Mouse (Mus musculus): ENCODE data around the gene Tlr3. TPM values are rescaled to one million over a fixed set of nuclear protein-coding genes. Genes with fewer than 3 reads are reported as not detected.

The Tlr3 gene
- 0.93 and 0.94 TPM in 2 replicates for polyA plus RNA-seq (2015; fragmentation: Nextera tagmentation; extraction: Ambion mirVana)

GRCm38 (mm10) chr8:45410882-45411281 is at the start of gene Tlr3:
Gene Tlr3, minus strand, starts transcription at chr8:45411080.
- Histone ChIP-seq H3K4me1 (peaks cover 8% of the 10 kb centered on the region), H3K27me3 (no peaks in the 10 kb centered on the region), H3K9me3 (no peaks in the 10 kb centered on the region), H3K4me3 (peak within 1 kb of the TSS; percentile 36), H3K36me3 (no peaks in the 10 kb centered on the region), H3K4me2 (replicated peaks) (peak within 1 kb of the TSS; percentile 53), H3K9ac (replicated peaks) (peak within 1 kb of the TSS; percentile 18; the same call in 1 of the 2 replicates), H3K27ac (replicated peaks) (no peak within 1 kb of the TSS)
- WGBS, result 65% methylated on average over 2 of the region's 2 CpGs
- ATAC-seq (replicated peaks), result no peak

- no peaks in the 10 kb centered on the region for H3K36me3 ChIP-seq
- no peak overlapping the region for H3K27ac ChIP-seq (replicated peaks)
- H3K4me1 ChIP-seq, result no peaks in the 10 kb centered on the region
- no peak overlapping the region for H3K9ac ChIP-seq (replicated peaks)
- ATAC-seq (replicated peaks), result no peak
- no peaks in the 10 kb centered on the region for H3K9me3 ChIP-seq
- no peak overlapping the region for H3K4me2 ChIP-seq (replicated peaks)
- no peaks in the 10 kb centered on the region for H3K27me3 ChIP-seq
- no peak overlapping the region for H3K4me3 ChIP-seq
These were observed 47.0 kb upstream of the Tlr3 start for GRCm38 (mm10) chr8:45457874-45458273.

DNA sequence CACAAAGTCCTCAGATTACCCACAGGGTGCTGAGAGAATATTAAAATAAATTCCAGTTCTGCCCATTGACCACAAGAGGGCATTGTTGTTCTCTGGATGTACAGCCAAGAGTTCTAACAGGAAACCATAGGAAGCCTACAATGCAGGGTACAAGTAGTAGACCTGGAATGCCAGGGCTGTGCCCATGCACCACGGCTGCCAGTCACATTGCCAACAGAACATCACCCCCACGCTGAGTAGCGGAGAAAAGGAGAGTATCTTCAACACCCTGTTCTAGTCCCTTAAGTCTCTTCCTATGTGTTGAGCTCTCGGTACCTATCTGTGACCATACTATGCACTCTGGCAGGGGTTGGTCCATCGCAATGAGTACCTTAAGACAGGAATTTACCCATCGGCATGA is 43.5 kb upstream of the Tlr3 start:
- Histone ChIP-seq H3K27me3 (no peaks in the 10 kb centered on the region), H3K4me1 (no peaks in the 10 kb centered on the region), H3K9ac (replicated peaks) (no peak overlapping the region), H3K4me2 (replicated peaks) (no peak overlapping the region), H3K4me3 (no peak overlapping the region), H3K9me3 (no peaks in the 10 kb centered on the region), H3K36me3 (no peaks in the 10 kb centered on the region), H3K27ac (replicated peaks) (no peak overlapping the region)
- 66% methylated on average over 6 of the region's 6 CpGs for WGBS
- ATAC-seq (replicated peaks), result peak; percentile 95

DNA sequence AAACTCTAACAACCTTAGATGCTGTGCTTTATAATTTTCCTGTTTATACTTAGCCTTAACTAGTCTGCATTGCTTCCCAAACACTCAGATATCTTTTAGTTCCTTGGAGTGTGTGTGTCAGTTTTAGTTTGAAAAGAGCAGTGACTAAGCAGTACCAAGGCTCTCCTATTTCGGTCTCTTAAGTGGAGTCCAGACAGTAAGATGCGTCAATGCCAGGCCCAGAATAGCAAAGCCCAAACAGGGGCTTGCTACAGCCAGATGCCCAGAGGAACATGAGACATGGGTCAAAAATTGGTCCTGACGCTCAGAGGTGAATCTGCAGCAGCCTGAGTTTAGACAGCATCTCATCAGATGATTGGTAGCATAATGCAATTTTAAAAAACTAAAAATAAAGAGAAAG is 41.2 kb upstream of the Tlr3 start:
- H3K9ac ChIP-seq (replicated peaks), result no peak overlapping the region
- H3K4me1 ChIP-seq, result no peaks in the 10 kb centered on the region
- 83% methylated on average over 3 of the region's 3 CpGs for WGBS
- no peak overlapping the region for H3K27ac ChIP-seq (replicated peaks)
- no peaks in the 10 kb centered on the region for H3K27me3 ChIP-seq
- ATAC-seq (replicated peaks), result no peak
- H3K36me3 ChIP-seq, result no peaks in the 10 kb centered on the region
- no peak overlapping the region for H3K4me3 ChIP-seq
- H3K9me3 ChIP-seq, result no peaks in the 10 kb centered on the region
- H3K4me2 ChIP-seq (replicated peaks), result no peak overlapping the region

DNA sequence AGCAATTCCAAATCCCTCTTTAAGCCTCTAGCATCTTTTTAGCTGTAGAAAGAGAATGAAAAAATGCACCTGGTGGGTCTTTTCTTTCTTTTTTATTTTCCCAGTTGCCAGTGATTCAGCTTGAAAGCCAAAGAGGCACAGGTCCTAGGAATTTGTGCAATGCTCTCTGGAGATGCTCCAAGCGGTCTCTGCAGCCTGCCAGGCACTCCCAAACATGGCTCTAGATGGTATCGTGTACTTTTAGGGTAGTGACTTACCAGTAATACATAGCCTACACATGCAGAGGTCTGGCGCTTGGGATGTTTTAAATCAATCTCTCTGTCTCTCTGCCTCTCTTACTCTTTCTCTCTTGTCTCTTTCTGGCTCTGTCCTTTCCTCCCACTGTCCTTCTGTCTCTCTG is 38.0 kb upstream of the Tlr3 start:
- ATAC-seq (replicated peaks), result no peak
- H3K4me3 ChIP-seq, result no peak overlapping the region
- no peak overlapping the region for H3K4me2 ChIP-seq (replicated peaks)
- H3K4me1 ChIP-seq, result no peaks in the 10 kb centered on the region
- H3K27me3 ChIP-seq, result no peaks in the 10 kb centered on the region
- no peaks in the 10 kb centered on the region for H3K9me3 ChIP-seq
- no peak overlapping the region for H3K9ac ChIP-seq (replicated peaks)
- no peak overlapping the region for H3K27ac ChIP-seq (replicated peaks)
- no peaks in the 10 kb centered on the region for H3K36me3 ChIP-seq
- 85% methylated on average over 3 of the region's 3 CpGs for WGBS

DNA sequence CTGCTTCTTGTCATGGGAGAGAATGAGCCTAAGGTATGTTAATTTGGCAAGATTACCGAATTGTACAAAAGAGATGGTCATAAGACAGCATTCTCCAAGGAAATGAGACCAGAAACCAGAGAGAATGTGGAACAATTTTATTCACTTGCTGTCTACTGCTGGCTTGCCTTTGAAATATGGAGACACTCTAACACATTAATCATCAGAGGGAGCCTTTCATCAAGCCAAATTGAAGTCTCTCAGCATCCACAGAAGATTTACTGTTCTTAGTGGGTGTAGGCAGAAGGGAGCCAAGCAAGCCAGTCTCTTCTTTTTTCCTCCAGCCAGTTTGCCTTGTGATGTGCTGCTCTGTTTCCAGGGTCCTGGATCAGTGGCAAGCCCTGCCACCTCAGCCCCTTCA is 37.4 kb upstream of the Tlr3 start:
- 71% methylated on average over 1 of the region's 1 CpGs for WGBS
- Histone ChIP-seq H3K27me3 (no peaks in the 10 kb centered on the region), H3K9ac (replicated peaks) (no peak overlapping the region), H3K4me1 (no peaks in the 10 kb centered on the region), H3K4me3 (no peak overlapping the region), H3K4me2 (replicated peaks) (no peak overlapping the region), H3K27ac (replicated peaks) (no peak overlapping the region), H3K9me3 (no peaks in the 10 kb centered on the region), H3K36me3 (no peaks in the 10 kb centered on the region)
- no peak for ATAC-seq (replicated peaks)

DNA sequence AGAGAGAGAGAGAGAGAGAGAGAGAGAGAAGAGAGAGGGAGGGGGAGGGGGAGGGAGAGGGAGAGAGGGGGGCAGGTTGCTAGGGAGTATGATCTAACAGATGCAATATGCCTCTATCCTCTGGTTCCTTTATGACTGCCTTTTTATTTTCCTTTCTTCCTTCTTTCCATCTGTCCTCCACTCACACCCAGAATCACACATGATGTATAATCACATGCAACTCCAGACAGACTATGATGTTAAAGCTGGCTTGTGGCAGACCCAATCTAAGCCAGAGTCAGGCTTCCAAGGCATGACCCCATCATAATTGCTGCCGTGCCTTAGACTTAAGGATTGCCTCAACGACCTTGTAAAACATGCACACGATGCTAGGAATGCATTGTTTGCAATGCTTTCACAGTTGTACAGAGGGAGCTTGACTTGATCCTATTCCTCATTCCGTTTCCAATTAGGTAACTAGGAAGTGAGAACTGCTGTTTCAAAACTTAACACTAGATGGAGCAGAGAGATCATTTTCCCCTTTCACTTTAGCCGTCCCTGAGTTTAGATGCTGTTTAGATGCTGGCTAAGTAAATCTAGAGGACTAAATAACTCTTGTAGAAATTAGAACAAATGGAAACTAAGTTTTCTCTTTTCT is 28.1 kb upstream of the Tlr3 start:
- Histone ChIP-seq H3K9me3 (no peaks in the 10 kb centered on the region), H3K27ac (replicated peaks) (peak overlapping the region; percentile 78), H3K4me3 (no peak overlapping the region), H3K27me3 (no peaks in the 10 kb centered on the region), H3K36me3 (no peaks in the 10 kb centered on the region), H3K4me1 (peaks cover 3% of the 10 kb centered on the region; the same call in 1 of the 2 replicates), H3K4me2 (replicated peaks) (peak overlapping the region; percentile 34), H3K9ac (replicated peaks) (no peak overlapping the region)
- under 1% methylated on average over 5 of the region's 5 CpGs for WGBS
- ATAC-seq (replicated peaks), result peak; percentile 92

DNA sequence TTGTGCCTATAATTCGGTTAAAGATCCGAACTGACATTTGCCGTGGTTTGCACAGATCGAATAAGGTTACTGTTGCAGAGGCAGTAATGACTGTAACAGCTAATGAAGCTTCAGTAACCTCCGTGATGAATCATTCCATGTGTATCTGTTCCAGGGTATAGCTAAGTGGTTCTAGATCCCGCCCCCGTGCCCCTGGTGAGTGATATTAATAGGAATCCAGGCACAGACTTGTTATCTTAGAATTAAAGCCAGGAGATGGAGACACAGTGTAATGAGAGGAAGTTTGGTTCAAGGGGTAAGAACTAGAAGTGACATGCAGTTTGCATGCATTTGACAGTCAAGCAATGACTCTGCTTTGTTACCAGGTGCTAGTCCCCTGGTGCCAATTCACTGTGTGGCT is 9.3 kb upstream of the Tlr3 start:
- WGBS, result 94% methylated on average over 7 of the region's 7 CpGs
- no peak for ATAC-seq (replicated peaks)

DNA sequence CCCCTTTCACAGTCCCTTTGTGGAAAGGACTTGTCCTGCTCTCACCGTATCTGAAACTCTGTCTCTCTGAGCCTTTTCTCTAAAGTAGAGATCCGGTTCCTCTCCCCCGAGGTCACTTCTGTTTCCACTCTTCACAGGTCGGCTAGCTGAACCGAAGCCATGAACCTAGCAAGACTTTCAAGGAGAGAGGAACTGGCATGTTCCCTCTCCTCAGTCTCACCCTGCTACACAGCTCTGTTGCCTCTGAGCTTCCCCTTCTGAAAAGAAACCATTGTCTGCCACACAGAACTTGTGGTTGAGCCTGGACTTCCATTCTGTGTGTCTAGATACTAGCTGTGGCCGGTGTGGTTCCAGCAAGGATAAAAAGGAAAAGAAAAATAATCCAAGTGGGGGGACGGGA is 4.1 kb upstream of the Tlr3 start:
- no peak for ATAC-seq (replicated peaks)
- Histone ChIP-seq H3K36me3 (no peaks in the 10 kb centered on the region), H3K4me3 (no peak overlapping the region), H3K4me1 (peaks cover 7% of the 10 kb centered on the region), H3K27ac (replicated peaks) (no peak overlapping the region), H3K27me3 (no peaks in the 10 kb centered on the region), H3K9ac (replicated peaks) (no peak overlapping the region), H3K4me2 (replicated peaks) (no peak overlapping the region), H3K9me3 (no peaks in the 10 kb centered on the region)
- 87% methylated on average over 7 of the region's 7 CpGs for WGBS

More for the DNA sequence above, 9.3 kb upstream of the Tlr3 start:
- Histone ChIP-seq H3K4me2 (replicated peaks) (no peak overlapping the region), H3K9me3 (no peaks in the 10 kb centered on the region), H3K27me3 (no peaks in the 10 kb centered on the region), H3K9ac (replicated peaks) (no peak overlapping the region), H3K4me1 (no peaks in the 10 kb centered on the region), H3K36me3 (no peaks in the 10 kb centered on the region), H3K4me3 (no peak overlapping the region), H3K27ac (replicated peaks) (no peak overlapping the region)

GRCm38 (mm10) chr8:45410146-45410880 is 567 bp downstream of the Tlr3 start:
- H3K4me3 ChIP-seq, result peak overlapping the region; percentile 36
- ATAC-seq (replicated peaks), result peak; percentile 88
- no peaks in the 10 kb centered on the region for H3K9me3 ChIP-seq
- no peaks in the 10 kb centered on the region for H3K36me3 ChIP-seq
- H3K4me1 ChIP-seq, result peaks cover 8% of the 10 kb centered on the region
- H3K9ac ChIP-seq (replicated peaks), result peak overlapping the region; percentile 18; the same call in 1 of the 2 replicates
- 5% methylated on average over 18 of the region's 18 CpGs for WGBS
- H3K4me2 ChIP-seq (replicated peaks), result peak overlapping the region; percentile 53
- H3K27me3 ChIP-seq, result no peaks in the 10 kb centered on the region
- H3K27ac ChIP-seq (replicated peaks), result no peak overlapping the region

DNA sequence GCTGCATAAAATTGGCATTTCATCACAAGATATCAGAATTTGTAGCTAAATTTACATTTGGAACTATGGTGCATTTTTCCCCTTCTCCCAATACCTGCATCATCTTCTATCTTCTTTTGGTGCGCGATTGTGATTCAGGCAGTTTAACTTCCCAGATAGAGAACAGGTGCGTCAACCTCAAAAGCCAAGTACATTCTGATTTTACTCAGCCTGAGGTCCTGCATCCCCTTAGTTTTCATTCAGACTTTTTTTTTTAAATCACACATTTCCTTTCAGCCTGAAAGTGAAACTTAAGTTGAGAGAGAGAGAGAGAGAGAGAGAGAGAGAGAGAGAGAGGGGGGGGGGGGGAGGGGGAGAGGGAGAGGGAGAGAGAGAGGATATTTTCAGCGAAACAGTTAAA is 1.2 kb downstream of the Tlr3 start:
- H3K27ac ChIP-seq (replicated peaks), result no peak overlapping the region
- no peaks in the 10 kb centered on the region for H3K27me3 ChIP-seq
- ATAC-seq (replicated peaks), result no peak
- no peaks in the 10 kb centered on the region for H3K36me3 ChIP-seq
- H3K4me1 ChIP-seq, result peaks cover 8% of the 10 kb centered on the region
- peak overlapping the region; percentile 53 for H3K4me2 ChIP-seq (replicated peaks)
- H3K4me3 ChIP-seq, result peak overlapping the region; percentile 36
- no peak overlapping the region for H3K9ac ChIP-seq (replicated peaks)
- WGBS, result 42% methylated on average over 4 of the region's 4 CpGs
- H3K9me3 ChIP-seq, result no peaks in the 10 kb centered on the region

DNA sequence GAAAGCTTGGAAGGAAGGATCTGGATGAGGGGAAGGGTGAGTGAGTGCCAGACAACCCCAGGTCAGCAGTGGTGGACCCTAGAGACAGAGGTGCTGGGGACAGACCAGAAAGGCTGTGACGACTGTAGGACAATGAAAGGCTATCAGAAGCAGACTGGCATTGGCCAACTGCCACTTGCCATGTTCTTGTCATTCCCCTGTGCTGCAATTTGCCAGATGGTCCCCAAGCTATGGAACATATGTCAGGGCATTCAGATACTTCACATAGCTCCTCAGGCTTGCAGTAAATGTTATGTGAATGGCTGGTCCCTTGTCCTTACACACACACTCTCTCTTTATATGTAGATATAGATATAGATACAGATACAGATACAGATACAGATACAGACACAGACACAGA is 27.6 kb downstream of the Tlr3 start:
- no peaks in the 10 kb centered on the region for H3K27me3 ChIP-seq
- no peak overlapping the region for H3K4me2 ChIP-seq (replicated peaks)
- no peak for ATAC-seq (replicated peaks)
- 29% methylated on average over 1 of the region's 1 CpGs for WGBS
- no peaks in the 10 kb centered on the region for H3K36me3 ChIP-seq
- no peak overlapping the region for H3K9ac ChIP-seq (replicated peaks)
- H3K4me3 ChIP-seq, result no peak overlapping the region
- peaks cover 15% of the 10 kb centered on the region for H3K4me1 ChIP-seq
- H3K9me3 ChIP-seq, result no peaks in the 10 kb centered on the region
- no peak overlapping the region for H3K27ac ChIP-seq (replicated peaks)

Data from forebrain, embryonic 15.5 days (tissue).